Mouse (Mus musculus) right cerebral cortex, postnatal 14 days (tissue): ENCODE results near the gene Ddc.

ENCODE experiments used
- DNase-seq: peaks from one replicate; pipeline ENCODE4 v3.0.0; 2022

The Ddc gene

DNA sequence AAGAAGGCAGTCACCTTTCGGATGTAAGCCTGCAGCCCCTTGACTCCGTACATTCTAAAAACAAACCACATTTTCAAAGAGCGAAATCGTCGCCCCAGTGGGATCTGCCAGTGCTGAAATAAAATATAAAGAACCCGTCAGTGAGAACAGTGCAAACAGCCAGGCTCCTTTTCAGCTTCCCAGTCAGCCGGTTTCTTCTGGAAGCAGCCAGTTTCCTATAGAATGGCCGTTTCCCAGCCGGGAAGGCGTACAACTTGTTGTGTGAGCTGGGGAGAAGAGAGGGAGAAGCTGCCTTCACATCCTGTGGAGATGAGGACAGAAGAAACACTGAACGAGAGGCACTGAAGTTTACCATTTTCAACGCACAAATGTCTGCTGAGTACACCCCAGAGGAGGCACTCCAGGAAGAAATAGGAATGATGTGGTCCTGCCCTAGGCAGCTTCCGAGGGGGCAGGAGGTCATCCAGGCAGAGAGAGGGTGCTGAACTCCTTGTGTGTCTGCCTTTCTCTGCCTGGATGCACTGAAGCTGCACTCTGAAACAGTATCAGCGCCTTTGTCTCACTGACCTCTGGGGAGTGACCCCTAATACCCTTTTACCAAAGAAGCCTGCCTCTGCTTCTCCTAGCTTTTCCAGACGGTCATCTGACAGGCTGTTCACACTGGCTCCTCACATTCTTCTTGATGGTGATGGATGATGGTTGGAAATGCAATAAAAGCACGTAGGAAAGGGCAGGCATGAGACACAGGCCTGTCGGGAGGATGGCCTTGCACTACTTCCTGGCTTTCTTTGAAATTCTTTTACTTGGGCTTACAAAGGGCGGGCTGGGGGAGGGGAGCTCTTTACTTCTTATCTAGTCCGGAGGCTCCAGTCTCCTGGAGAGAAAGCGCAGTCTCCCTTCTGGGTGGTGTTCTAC, 75.5 kb downstream of the Ddc start:
- DNase-seq, result no peak

DNA sequence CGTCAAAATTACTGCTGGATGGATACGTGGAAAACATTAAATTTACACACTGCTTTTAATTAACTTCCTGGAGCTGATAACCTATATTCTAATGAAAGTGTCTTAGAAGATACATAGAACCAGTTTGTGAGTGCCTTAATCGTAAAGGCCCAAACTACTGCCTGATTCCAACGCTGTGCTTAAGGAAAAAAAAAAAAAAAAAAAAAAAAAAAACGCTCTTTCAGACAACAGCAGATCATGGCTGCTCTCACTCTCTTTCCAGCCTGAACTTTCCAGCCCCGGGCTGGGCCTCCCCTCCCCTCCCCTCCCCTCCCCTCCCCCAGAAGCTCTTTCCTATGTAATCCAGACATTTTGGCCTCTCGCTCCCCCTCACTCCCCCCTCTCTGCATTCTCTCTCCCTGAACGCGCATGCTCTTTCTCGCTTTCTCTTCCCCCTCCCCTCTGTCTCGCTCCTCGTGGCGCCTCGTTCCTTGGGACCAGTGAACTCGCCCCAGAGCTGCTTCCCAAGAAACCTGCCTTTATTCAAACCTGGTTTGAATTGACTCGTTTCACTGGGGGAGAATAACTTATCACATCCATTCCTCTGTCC, 76.5 kb downstream of the Ddc start:
- DNase-seq, result peak; percentile 36

DNA sequence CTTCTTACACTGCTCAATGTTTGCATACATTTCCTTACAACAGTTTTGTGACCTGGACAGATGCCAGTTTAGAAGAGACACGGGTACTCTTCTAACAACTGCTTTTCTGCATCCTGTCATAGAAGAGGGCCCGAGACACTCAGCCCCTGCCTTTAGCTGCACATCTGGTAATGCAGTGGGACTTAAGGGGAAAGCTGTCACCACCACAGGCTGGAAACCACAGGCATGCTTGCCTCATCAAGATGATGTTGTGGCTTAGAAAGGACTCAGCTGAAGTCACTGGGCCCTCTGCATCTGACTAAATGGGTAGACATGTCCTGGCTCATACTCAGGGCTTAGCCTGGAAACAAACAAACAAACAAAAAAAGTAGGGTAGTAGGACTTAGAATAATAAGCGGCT, 77.2 kb downstream of the Ddc start:
- no peak for DNase-seq

DNA sequence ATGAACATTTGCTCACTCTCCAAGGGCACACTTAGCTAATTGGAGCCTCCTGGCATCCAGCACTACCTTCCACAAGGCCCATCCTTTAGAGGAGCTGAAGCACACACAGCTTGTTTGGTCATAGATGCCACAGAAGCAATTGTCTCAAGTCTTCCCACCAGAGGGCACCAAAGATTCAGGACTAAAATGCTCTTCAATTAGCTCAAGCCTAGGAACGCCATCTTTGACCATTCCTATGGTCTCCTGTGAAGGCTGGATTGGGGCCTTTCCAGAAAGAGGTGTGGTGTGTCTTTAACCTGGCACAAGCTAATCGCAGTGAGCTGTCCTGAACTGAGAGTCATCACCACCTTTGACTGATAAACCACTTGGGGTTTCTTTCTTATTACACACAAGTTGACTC, 77.7 kb downstream of the Ddc start:
- peak; percentile 66 for DNase-seq

DNA sequence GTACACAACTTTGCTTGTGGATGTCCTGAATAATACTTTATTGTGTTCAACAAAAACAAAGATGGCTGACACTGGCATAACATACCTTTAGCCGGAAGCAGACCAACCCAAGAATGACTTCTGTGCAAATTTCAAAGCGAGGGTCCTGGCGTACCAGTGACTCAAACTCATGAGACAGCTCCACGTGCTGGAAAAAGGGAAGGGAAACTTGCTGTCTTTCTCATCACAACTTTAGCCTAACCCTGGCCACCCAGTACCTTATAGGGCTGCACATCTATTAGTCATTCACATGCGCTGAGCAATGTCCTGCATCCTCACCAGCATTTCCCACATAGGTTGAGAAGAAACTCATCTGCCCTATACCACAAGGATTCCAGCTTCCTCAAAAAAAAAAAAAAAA, 78.7 kb downstream of the Ddc start:
- DNase-seq, result no peak

DNA sequence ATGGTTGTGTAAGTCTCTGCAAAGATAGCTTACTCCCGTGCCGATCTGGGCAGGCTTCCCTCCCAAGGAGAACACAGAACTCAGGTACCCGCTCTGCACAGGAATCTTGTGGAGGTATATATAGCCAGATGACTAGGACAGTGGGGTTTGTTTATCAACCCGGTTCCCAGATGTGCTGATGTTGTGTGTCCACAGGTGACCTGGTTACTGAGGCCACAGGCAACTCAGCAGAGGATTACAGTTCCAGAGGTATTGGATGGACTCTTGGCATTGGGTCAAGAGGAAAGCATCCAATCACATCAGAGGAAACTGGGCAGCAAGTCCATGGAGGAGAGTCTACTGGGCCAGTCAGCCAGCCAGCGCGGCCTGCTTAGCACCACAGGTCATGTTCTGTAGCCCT, 79.1 kb downstream of the Ddc start:
- DNase-seq, result no peak

DNA sequence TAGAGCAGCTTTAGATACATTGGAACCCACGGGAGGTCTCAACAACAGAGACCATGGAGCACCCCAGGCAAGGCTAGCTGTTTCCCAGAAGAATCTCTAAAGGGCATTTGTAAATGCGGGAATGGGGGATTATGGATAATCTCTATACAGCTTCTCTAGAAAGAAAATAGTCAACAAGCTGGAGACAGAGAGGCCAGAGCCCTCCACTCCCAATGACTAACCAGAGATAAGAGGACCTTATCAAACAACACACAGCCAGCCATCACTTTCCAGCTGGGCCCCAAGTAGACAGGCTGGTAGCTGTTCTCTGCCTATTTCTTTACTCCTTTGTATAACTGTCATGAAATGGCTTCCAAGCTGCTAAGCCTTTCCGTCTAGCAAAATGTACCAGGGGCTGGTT, 82.2 kb downstream of the Ddc start:
- DNase-seq, result no peak

DNA sequence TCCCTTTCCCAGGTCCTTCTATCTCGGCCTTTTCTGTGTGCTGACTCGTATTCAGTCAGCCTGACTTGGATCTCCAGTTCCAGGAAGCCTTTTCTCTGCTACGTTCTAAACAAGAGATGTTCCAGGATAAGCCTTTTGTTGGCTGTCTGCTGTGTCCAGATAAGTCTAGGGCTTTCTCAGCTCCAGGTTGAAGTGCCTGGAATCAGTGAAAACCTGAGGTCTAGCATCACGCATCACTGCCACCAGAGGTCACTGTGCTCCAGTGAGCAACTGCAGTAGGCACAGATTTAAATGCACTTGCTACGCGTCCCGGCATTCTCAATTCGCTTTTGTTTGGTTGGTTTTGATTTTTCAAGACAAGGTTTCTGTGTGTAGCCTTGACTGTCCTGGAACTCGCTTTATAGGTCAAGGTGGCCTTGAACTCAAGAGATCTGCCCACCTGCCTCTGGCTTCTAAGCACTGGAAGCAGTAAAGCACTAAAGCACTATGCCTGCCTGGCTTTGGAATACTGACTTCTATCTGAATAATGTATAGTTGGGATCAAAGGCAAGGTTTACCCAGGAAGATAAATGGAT, 86.0 kb downstream of the Ddc start:
- peak; percentile 80 for DNase-seq

DNA sequence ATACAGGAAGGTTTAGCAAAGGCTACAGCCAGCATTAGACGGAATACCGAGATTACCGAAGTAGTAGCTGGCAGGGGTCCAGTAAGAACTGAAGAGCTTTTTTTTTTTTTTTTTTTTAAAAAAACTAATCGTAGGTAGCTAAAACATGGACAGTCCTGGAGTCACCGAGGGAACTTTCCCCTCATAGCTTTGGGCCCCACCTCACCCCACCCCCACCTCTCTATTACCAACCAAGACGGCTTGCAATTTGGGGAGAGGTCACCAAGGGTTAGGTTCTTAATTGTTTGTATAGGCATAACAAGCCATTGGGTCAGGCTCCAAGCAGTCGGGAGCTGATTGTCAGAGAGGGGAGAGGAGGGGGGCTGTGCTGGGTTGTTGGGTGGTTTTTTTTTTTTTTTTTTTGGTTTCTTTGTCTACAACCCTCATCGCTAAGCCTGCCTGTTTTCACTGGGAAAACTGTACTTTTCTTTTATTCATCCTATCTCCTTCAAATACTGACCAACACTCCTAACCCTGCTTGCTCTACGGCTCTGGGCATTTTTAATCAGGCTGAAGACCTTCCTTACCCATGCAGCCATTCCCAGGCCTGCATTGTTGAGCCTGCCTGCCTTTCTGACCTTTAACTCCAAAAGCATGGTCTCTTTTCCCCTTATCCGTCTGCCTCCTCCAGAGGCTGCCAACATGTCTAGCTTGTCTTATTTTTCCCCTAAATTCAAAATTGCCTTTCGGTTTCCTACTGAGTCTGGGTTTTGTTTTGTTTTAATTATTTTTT, 88.4 kb downstream of the Ddc start:
- no peak for DNase-seq

DNA sequence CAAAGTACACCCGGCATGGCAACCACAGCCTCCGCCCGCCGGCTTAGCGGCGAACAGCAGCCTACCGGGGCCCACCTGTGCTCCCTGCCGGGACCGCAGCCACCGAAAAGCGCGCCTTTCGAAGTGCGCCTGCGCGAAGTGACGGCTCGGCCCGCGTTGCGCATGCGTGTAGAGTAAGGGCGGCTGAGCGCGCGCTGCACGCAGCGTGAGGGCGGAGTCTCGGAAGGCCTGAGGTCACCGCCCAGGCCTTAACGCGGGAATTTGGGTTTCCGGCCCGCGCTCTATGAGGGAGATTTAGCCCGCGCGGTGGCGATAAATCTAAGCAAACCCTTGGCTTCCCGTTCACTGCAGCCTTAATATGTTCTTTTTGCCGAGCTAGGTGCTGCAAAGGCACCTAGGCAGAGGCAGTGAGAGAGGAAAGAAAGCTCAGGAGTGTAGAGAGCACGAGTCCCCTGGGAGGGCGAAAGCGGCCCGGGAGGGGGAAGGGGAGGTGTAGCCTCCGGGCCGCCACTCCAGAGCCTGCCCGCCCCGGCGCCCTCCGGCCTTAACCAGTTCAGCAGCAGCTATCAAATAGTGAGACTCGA, 89.0 kb downstream of the Ddc start, which contains the start of gene Fignl1:
Fignl1 (minus strand) TSS at position 143 of the 584 bp plus-strand sequence.
- DNase-seq, result peak; percentile 96

DNA sequence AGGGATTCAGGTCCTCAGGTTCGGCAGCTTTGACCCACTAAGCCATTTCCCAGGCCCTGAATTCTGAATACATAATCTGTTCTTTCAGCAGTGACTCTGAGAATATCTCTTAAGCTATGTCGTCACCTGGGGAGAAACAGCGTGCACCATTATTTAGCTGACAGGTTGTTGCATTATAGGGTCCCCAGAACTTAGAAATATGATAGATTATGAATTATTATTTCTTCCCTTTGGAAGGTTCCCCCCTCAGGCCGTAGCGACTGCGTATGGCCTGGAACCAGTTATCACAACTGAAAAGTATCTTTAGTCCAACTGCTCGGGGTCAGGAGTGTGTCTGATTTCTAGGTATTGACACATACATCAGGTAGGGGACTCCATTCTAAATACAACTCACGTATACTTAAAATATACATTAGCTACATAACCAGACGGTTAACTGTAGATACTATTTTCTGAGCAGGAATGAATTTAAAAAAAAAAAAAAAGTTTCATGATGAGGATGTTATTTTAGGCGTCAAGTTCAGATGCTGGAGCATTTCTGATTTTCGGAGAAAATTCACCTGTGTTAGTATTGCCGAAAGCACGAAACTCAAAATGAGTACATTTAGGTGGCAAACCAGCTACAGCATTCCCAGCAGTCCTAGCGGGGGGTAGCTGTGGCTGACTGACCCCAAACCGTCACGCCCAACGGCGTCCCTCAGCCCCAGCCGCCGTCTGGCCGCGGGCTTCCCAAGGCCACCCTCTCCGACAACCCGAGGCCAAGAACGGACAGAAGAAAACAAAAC, 89.7 kb downstream of the Ddc start:
- no peak for DNase-seq

DNA sequence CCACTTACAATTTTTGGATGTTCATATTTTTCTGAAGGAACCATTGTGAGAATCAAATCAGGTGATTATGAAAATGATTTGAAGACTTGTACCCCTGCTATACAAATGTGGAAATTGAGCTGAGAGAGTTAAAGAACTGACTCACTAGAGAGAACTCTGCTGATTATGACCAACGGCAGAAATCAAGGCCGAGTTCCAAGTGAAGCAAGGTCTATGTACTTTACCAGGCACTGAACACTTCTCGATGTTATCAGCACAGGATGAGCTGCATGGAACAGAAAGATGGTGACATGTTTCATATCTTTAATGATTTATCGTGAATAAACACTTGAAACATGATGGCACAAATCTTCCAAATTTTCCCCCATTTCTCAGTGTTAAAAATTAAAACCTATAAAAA, 92.0 kb downstream of the Ddc start:
- no peak for DNase-seq

DNA sequence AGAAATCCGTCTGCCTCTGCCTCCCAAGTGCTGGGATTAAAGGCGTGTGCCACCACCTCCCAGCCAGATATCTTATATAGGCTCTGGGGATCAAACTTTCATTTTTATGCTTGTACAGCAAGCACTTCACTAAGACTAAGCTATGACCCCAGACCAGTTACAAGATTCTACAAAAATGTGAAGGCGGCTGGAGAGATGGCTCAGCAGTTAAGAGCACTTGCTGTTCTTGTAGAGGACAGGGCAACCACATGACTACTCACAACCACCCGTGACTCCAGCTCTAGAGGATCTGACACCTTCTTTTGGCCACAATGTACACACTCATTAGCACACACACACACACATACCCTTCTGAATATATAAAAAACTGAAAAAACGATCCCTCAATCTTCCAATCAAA, 93.5 kb downstream of the Ddc start:
- no peak for DNase-seq

DNA sequence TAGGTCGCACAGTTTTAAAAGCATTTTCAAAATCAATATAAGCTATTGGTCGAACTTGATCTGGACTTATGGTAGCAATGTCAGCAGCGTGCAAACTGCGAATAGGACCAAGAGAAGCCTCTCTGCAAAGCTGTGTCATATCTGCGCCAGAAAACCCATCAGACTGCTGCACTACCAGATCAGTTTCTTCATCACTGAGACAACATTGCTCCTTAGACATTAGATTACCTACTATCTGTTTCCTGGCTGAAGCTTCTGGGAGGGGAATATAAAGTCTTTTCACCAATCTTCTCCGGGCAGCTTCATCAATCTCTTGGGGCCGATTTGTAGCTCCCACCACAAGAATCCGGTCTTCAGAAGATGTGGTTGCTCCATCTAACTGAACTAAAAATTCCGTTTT, 96.9 kb downstream of the Ddc start:
- DNase-seq, result no peak

DNA sequence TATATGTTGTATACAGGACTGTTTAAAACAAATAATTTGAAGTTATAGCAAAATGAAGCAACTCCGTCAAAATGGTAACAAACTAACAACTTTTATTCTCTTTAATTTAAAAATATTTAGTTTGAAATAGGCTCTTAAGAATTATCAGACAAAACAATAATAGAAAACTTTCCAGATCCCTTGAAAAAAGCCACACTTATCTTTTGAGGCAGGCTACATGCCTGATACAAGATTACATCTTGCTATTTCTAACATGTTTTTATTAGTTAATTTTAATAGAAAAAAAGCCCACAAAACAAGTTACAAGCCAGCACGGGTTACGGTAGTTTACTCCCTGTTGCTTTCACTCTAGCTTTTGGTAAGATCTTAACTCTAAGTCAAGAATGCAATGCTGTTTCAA, 97.6 kb downstream of the Ddc start:
- DNase-seq, result no peak

DNA sequence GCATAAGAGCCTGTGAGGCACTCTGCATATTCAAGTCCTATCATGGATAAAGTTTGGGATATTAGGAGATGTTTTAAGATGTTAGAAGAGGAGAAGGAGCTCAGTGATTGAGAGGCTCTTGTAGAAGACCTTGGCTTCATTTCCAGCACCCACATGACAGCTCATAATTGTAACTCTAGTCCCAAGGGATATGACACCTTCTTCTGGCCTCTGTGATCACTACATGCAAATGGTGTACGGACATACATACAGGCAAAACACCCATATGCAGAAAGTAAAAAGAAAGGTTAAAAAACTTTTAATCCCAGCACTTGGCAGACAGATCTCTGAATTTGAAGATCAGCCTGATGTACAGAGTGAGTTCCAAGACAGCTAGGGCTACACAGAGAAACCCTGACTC, 99.3 kb downstream of the Ddc start:
- no peak for DNase-seq

DNA sequence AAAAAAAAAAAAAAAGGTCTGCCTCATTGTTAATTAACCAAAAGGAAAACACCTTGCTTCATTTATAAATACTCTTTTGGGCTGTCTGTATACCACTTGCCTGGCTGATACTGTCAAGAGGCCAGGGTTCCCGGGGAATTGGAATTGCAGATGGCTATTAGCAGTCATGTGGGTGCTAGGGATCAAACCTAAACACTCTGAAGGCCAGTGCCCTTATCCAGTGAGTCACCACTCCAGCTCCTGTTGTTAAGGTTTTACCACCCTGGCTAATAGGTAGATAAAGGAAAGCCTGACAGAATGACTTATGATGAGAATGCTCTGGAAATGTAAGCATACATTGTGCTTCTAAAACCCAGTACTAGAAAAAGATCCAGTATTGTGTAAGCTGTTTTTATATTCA, 103.3 kb downstream of the Ddc start:
- no peak for DNase-seq

DNA sequence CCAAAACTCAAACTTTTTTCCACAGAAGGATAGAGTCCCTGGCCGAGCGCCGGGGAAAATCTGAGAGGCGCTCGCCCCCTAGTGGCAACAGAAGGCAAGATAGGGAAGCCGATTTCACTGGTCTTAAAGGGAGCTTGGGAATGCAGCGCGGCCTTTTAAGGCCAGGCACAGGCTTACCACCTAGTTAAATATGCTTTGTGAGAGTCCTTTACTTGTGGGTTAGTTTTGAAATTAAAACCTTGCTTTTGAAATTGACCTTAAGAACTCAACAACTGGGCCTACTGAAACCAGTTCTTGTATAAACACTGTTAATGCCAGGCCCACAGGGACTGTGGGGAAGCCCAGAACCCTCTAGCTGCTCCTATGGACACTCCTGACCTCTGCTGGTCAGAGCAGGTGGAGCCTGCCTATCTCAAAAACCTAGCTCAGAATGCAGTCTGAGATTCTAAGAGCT, 109.4 kb downstream of the Ddc start:
- DNase-seq, result peak; percentile 81

DNA sequence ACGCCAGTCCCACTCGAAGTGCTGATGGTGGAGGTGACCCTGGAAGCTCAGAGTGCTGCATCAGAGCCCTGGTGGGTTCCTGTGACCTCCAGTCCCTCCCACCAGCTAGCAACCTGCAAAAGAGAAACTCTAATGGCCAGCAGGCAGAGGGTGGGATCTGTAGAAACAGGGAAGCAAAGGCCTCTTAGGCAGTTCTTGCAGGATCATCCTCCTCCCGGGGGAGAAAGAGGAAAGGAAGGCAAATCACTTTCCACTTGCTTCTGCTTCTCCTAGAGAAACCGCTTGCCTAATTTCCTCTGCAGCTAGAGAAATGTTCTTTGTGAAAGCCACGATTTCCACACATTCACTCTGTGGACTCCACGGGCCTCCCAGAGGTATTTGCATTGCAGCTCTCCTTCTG, 112.5 kb downstream of the Ddc start:
- no peak for DNase-seq

DNA sequence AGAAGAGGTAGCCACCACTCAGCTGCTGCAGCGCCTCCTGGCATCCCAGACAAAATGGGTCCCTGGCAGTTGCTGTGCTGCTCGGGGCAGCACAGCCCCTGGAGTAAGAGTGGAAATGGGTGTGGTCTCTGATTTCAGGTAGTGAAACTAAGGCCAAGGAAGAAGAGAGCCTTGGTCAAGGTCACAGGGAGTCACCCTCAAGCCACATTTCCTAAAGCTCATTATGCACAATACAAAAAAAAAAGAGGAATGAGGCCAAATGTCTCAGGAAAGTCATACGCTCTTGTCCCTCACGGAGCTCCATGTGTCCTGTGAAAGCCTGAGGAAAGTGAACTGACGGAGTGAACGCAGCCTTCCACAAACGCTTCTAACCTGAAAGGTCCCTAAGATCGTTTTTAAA, 116.2 kb downstream of the Ddc start:
- DNase-seq, result no peak

DNA sequence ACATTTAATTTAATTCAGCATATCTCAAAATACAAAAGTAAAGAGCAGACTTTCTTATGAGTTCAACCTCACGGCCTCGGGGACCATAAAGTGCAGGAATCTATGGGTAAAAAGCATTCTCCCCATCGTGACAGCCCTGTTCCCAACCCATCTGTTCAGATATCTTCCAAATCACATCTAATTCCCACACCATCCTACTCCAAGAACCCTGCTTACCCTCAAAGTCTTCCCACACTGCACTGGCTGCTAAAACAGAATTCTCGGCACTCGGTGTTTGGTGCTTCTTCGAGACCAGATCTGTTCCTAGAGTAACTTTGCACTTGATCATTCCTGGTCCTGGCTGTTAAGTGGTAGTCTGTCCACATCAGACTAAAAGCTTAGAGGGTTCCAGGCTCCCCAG, 119.6 kb downstream of the Ddc start:
- DNase-seq, result no peak

DNA sequence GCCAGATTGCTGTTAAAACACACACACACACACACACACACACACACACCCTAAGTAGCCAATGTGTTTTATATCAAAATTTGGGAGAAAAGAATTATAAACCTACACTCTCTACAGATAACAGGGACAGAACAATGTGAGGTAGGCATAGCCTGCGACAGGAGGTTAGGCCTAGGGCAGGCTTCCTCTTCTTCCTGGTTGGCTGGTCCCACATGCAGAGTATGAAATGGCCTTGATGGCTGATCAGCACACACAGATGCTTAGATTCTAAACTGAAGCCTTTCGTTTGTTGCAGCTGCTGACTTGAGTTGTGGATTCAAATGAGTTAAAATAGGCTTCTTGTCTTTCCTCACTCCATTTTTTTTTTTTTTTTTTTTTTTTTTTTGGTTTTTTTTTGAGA, 120.1 kb downstream of the Ddc start:
- no peak for DNase-seq
